16 mouse cellular contexts compared by ENCODE assay signal in genomic region chr6:60698072-60698471, GRCm38 (mm10).
"Had no signal": no experiment of that assay in that cellular context is flagged by ENCODE, and none has a peak within 500 bp of the region (broad histone marks: within the 10 kb centered on the region; RNA-seq: fewer than 3 reads in every experiment).

No protein-coding gene starts in this region.

- H3K4me1 ChIP-seq: neural tube, embryonic 12.5 days; neural tube, embryonic 13.5 days; neural tube, embryonic 15.5 days; stomach, embryonic 15.5 days had no signal

- H3K36me3 ChIP-seq: neural tube, embryonic 12.5 days; neural tube, embryonic 13.5 days; neural tube, embryonic 15.5 days; stomach, embryonic 15.5 days had no signal

- DNase-seq: retina, postnatal 1 day; right cerebral cortex, adult 18-20 months; right cerebral cortex, postnatal 14 days; right cerebral cortex, postnatal 25 days; right cerebral cortex, postnatal 4 days; spleen, adult 18-20 months; thymus, adult 2 months; thymus, postnatal 14 days; thymus, postnatal 25 days; thymus, postnatal 36 days; thymus, postnatal 4 days had no signal

- H3K27ac ChIP-seq: neural tube, embryonic 12.5 days; neural tube, embryonic 13.5 days; neural tube, embryonic 15.5 days; stomach, embryonic 15.5 days; stomach, postnatal 0 days had no signal

- H3K27me3 ChIP-seq: neural tube, embryonic 12.5 days; neural tube, embryonic 13.5 days; neural tube, embryonic 15.5 days; stomach, embryonic 15.5 days had no signal

- H3K4me2 ChIP-seq: neural tube, embryonic 12.5 days; neural tube, embryonic 13.5 days; neural tube, embryonic 15.5 days; stomach, embryonic 15.5 days had no signal

- H3K4me3 ChIP-seq: neural tube, embryonic 12.5 days; neural tube, embryonic 13.5 days; neural tube, embryonic 15.5 days; stomach, embryonic 15.5 days had no signal

- H3K9ac ChIP-seq: neural tube, embryonic 12.5 days; neural tube, embryonic 13.5 days; neural tube, embryonic 15.5 days; stomach, embryonic 15.5 days had no signal

- H3K9me3 ChIP-seq: neural tube, embryonic 12.5 days; neural tube, embryonic 13.5 days; neural tube, embryonic 15.5 days; stomach, embryonic 15.5 days had no signal
